Mouse (Mus musculus): Measurements from ENCODE around the gene Ehbp1. TPM values are rescaled to one million over a fixed set of nuclear protein-coding genes. Genes with fewer than 3 reads are reported as not detected.

Gene Ehbp1
- polyA plus RNA-seq, 1 experiment from 2014 or later, result 12.0 TPM

- Histone ChIP-seq H3K4me3 (ENCODE audit: low read depth, low read length) (no peak overlapping the region), H3K27me3 (ENCODE audit: control insufficient read depth, insufficient read depth, low read length) (no peaks in the 10 kb centered on the region), H3K9me3 (replicated peaks; ENCODE audit: control insufficient read depth, low read length) (no peaks in the 10 kb centered on the region), H3K9ac (replicated peaks; ENCODE audit: low read length) (no peak overlapping the region), H3K36me3 (replicated peaks; ENCODE audit: control insufficient read depth, insufficient read depth, low read depth, low read length) (no peaks in the 10 kb centered on the region), H3K27ac (replicated peaks; ENCODE audit: low read depth, low read length) (no peak overlapping the region), H3K4me1 (ENCODE audit: control insufficient read depth, insufficient read depth, low read length) (no peaks in the 10 kb centered on the region), H3K4me2 (ENCODE audit: low read depth, low read length) (no peak overlapping the region)
- DNase-seq (ENCODE audit: low spot score), result no peak
- no peak for ATAC-seq (replicated peaks; ENCODE audit: insufficient number of reproducible peaks, low FRiP score, low TSS enrichment, low read depth)
- 97% methylated on average over 3 of the region's 3 CpGs for WGBS
These were observed 229.9 kb downstream of the Ehbp1 start for GRCm38 (mm10) chr11:22112161-22112560.

- H3K4me2 ChIP-seq (ENCODE audit: low read depth, low read length), result no peak overlapping the region
- no peaks in the 10 kb centered on the region for H3K36me3 ChIP-seq (replicated peaks; ENCODE audit: control insufficient read depth, insufficient read depth, low read depth, low read length)
- DNase-seq (ENCODE audit: low spot score) (no peak), ATAC-seq (replicated peaks; ENCODE audit: insufficient number of reproducible peaks, low FRiP score, low TSS enrichment, low read depth) (no peak)
- no peak overlapping the region for H3K9ac ChIP-seq (replicated peaks; ENCODE audit: low read length)
- H3K4me1 ChIP-seq (ENCODE audit: control insufficient read depth, insufficient read depth, low read length), result no peaks in the 10 kb centered on the region
- WGBS, result 76% methylated on average over 8 of the region's 8 CpGs
- H3K27me3 ChIP-seq (ENCODE audit: control insufficient read depth, insufficient read depth, low read length), result no peaks in the 10 kb centered on the region
- H3K9me3 ChIP-seq (replicated peaks; ENCODE audit: control insufficient read depth, low read length), result no peaks in the 10 kb centered on the region
- H3K27ac ChIP-seq (replicated peaks; ENCODE audit: low read depth, low read length), result no peak overlapping the region
- no peak overlapping the region for H3K4me3 ChIP-seq (ENCODE audit: low read depth, low read length)
These were observed 252.7 kb downstream of the Ehbp1 start for GRCm38 (mm10) chr11:22089346-22089745.

GRCm38 (mm10) chr11:22063352-22063751 lies 278.7 kb downstream of the Ehbp1 start:
- ATAC-seq (replicated peaks; ENCODE audit: insufficient number of reproducible peaks, low FRiP score, low TSS enrichment, low read depth) (no peak), DNase-seq (ENCODE audit: low spot score) (no peak)
- H3K4me3 ChIP-seq (ENCODE audit: low read depth, low read length), result no peak overlapping the region
- no peak overlapping the region for H3K27ac ChIP-seq (replicated peaks; ENCODE audit: low read depth, low read length)
- H3K9ac ChIP-seq (replicated peaks; ENCODE audit: low read length), result no peak overlapping the region
- H3K4me2 ChIP-seq (ENCODE audit: low read depth, low read length), result no peak overlapping the region
- 66% methylated on average over 2 of the region's 2 CpGs for WGBS
- no peaks in the 10 kb centered on the region for H3K9me3 ChIP-seq (replicated peaks; ENCODE audit: control insufficient read depth, low read length)
- no peaks in the 10 kb centered on the region for H3K27me3 ChIP-seq (ENCODE audit: control insufficient read depth, insufficient read depth, low read length)
- H3K36me3 ChIP-seq (replicated peaks; ENCODE audit: control insufficient read depth, insufficient read depth, low read depth, low read length), result no peaks in the 10 kb centered on the region
- no peaks in the 10 kb centered on the region for H3K4me1 ChIP-seq (ENCODE audit: control insufficient read depth, insufficient read depth, low read length)

GRCm38 (mm10) chr11:22061660-22062059 lies 280.4 kb downstream of the Ehbp1 start:
- no peak overlapping the region for H3K4me2 ChIP-seq (ENCODE audit: low read depth, low read length)
- no peaks in the 10 kb centered on the region for H3K4me1 ChIP-seq (ENCODE audit: control insufficient read depth, insufficient read depth, low read length)
- H3K36me3 ChIP-seq (replicated peaks; ENCODE audit: control insufficient read depth, insufficient read depth, low read depth, low read length), result no peaks in the 10 kb centered on the region
- ATAC-seq (replicated peaks; ENCODE audit: insufficient number of reproducible peaks, low FRiP score, low TSS enrichment, low read depth) (no peak), DNase-seq (ENCODE audit: low spot score) (no peak)
- no peaks in the 10 kb centered on the region for H3K27me3 ChIP-seq (ENCODE audit: control insufficient read depth, insufficient read depth, low read length)
- no peaks in the 10 kb centered on the region for H3K9me3 ChIP-seq (replicated peaks; ENCODE audit: control insufficient read depth, low read length)
- no peak overlapping the region for H3K4me3 ChIP-seq (ENCODE audit: low read depth, low read length)
- WGBS, result 85% methylated on average over 4 of the region's 4 CpGs
- H3K27ac ChIP-seq (replicated peaks; ENCODE audit: low read depth, low read length), result no peak overlapping the region
- H3K9ac ChIP-seq (replicated peaks; ENCODE audit: low read length), result no peak overlapping the region

- Histone ChIP-seq H3K9ac (replicated peaks; ENCODE audit: low read length) (no peak overlapping the region), H3K4me1 (ENCODE audit: control insufficient read depth, insufficient read depth, low read length) (no peaks in the 10 kb centered on the region), H3K27me3 (ENCODE audit: control insufficient read depth, insufficient read depth, low read length) (no peaks in the 10 kb centered on the region), H3K4me2 (ENCODE audit: low read depth, low read length) (no peak overlapping the region), H3K36me3 (replicated peaks; ENCODE audit: control insufficient read depth, insufficient read depth, low read depth, low read length) (no peaks in the 10 kb centered on the region), H3K9me3 (replicated peaks; ENCODE audit: control insufficient read depth, low read length) (no peaks in the 10 kb centered on the region), H3K27ac (replicated peaks; ENCODE audit: low read depth, low read length) (no peak overlapping the region), H3K4me3 (ENCODE audit: low read depth, low read length) (no peak overlapping the region)
- WGBS, result 88% methylated on average over 5 of the region's 5 CpGs
- no peak for DNase-seq (ENCODE audit: low spot score)
- ATAC-seq (replicated peaks; ENCODE audit: insufficient number of reproducible peaks, low FRiP score, low TSS enrichment, low read depth), result no peak
These were observed 284.6 kb downstream of the Ehbp1 start for GRCm38 (mm10) chr11:22057538-22057937.

- Histone ChIP-seq H3K4me3 (ENCODE audit: low read depth, low read length) (no peak overlapping the region), H3K4me2 (ENCODE audit: low read depth, low read length) (no peak overlapping the region), H3K9me3 (replicated peaks; ENCODE audit: control insufficient read depth, low read length) (no peaks in the 10 kb centered on the region), H3K36me3 (replicated peaks; ENCODE audit: control insufficient read depth, insufficient read depth, low read depth, low read length) (no peaks in the 10 kb centered on the region), H3K27me3 (ENCODE audit: control insufficient read depth, insufficient read depth, low read length) (no peaks in the 10 kb centered on the region), H3K4me1 (ENCODE audit: control insufficient read depth, insufficient read depth, low read length) (no peaks in the 10 kb centered on the region), H3K27ac (replicated peaks; ENCODE audit: low read depth, low read length) (no peak overlapping the region), H3K9ac (replicated peaks; ENCODE audit: low read length) (no peak overlapping the region)
- WGBS, result 82% methylated on average over 6 of the region's 6 CpGs
- no peak for ATAC-seq (replicated peaks; ENCODE audit: insufficient number of reproducible peaks, low FRiP score, low TSS enrichment, low read depth)
- no peak for DNase-seq (ENCODE audit: low spot score)
These were observed 286.2 kb downstream of the Ehbp1 start for GRCm38 (mm10) chr11:22055908-22056307.

- Histone ChIP-seq H3K9me3 (replicated peaks; ENCODE audit: control insufficient read depth, low read length) (no peaks in the 10 kb centered on the region), H3K4me3 (ENCODE audit: low read depth, low read length) (no peak overlapping the region), H3K27me3 (ENCODE audit: control insufficient read depth, insufficient read depth, low read length) (no peaks in the 10 kb centered on the region), H3K4me2 (ENCODE audit: low read depth, low read length) (no peak overlapping the region), H3K9ac (replicated peaks; ENCODE audit: low read length) (no peak overlapping the region), H3K4me1 (ENCODE audit: control insufficient read depth, insufficient read depth, low read length) (no peaks in the 10 kb centered on the region), H3K36me3 (replicated peaks; ENCODE audit: control insufficient read depth, insufficient read depth, low read depth, low read length) (no peaks in the 10 kb centered on the region), H3K27ac (replicated peaks; ENCODE audit: low read depth, low read length) (no peak overlapping the region)
- 76% methylated on average over 10 of the region's 10 CpGs for WGBS
- no peak for DNase-seq (ENCODE audit: low spot score)
- no peak for ATAC-seq (replicated peaks; ENCODE audit: insufficient number of reproducible peaks, low FRiP score, low TSS enrichment, low read depth)
These were observed 288.9 kb downstream of the Ehbp1 start for GRCm38 (mm10) chr11:22053034-22053668.

GRCm38 (mm10) chr11:22050864-22051263 lies 291.2 kb downstream of the Ehbp1 start:
- Histone ChIP-seq H3K36me3 (replicated peaks; ENCODE audit: control insufficient read depth, insufficient read depth, low read depth, low read length) (no peaks in the 10 kb centered on the region), H3K4me3 (ENCODE audit: low read depth, low read length) (no peak overlapping the region), H3K9me3 (replicated peaks; ENCODE audit: control insufficient read depth, low read length) (no peaks in the 10 kb centered on the region), H3K27me3 (ENCODE audit: control insufficient read depth, insufficient read depth, low read length) (no peaks in the 10 kb centered on the region), H3K9ac (replicated peaks; ENCODE audit: low read length) (no peak overlapping the region), H3K4me2 (ENCODE audit: low read depth, low read length) (no peak overlapping the region), H3K27ac (replicated peaks; ENCODE audit: low read depth, low read length) (no peak overlapping the region), H3K4me1 (ENCODE audit: control insufficient read depth, insufficient read depth, low read length) (no peaks in the 10 kb centered on the region)
- ATAC-seq (replicated peaks; ENCODE audit: insufficient number of reproducible peaks, low FRiP score, low TSS enrichment, low read depth), result no peak
- no peak for DNase-seq (ENCODE audit: low spot score)
- 64% methylated on average over 7 of the region's 7 CpGs for WGBS

Data from embryonic facial prominence, embryonic 11.5 days (tissue).